Mouse (Mus musculus) testis, adult 2 months (tissue): ENCODE measurements around the gene Ugt1a8.

Experiments
- CTCF ChIP-seq: fragments of 200-500 bp; IDR thresholded peaks from 2 replicates; pipeline ENCODE4 v1.5.1; 2012; ENCODE audit warnings: low read depth, mild to moderate bottlenecking, inconsistent platforms, low read length, moderate library complexity; ENCODE audit not compliant: control insufficient read depth, insufficient read depth, insufficient replicate concordance
- POLR2A ChIP-seq: fragments of 200-500 bp; IDR thresholded peaks from 2 replicates; pipeline ENCODE4 v1.6.1; 2012; ENCODE audit warnings: low read depth, mild to moderate bottlenecking, inconsistent platforms, low read length, moderate library complexity; ENCODE audit not compliant: control insufficient read depth

DNA sequence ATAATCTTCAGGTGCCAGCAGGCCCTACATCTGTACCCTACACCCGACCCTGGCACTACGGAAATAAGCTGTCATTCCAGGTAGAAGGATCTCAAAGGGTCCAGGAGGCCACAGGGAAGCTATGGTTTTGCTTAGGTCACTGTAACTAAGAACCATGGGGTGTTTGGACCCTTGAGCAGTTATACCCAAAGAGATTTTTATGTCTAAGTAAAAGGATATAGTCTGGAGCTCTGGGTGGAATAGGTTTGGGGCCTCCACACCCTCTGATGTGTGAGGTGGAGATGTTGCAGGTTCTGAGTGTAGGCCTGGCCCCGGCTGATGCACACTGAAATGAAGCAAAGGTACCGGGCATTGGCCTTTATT lies 146.6 kb downstream of the Ugt1a8 start:
- TF ChIP-seq CTCF (no peak), POLR2A (no peak)
